8 mouse cellular contexts compared by ENCODE assay signal in the genomic region with DNA sequence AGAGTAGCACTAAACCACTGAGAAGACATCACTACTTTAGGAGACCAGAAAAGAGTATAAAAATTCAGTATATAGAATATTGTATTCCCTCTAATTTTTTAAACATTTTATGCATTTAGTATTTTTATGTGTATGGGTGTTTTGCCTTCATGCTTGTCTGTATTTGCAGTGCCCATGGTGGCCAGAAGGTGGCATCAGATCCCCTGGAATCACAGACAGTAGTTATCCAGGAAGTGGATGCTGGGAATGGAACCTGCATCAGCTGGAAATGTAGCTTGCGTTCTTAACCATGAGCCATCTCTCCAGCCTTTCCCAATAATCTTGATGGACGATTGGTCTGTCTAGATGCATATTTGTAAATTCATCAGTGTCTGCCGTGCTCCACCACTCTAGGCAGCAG. TPM values are rescaled to one million over a fixed set of nuclear protein-coding genes. Genes with fewer than 3 reads are reported as not detected.
DNase-seq lines count a peak whose midpoint lies in the region; ATAC-seq and TF ChIP-seq lines count a peak whose summit lies in the region.
"Had no signal": no experiment of that assay in that cellular context is flagged by ENCODE, and none has a peak within 500 bp of the region (broad histone marks: within the 10 kb centered on the region; RNA-seq: fewer than 3 reads in every experiment).

No protein-coding gene starts in this region.

- DNase-seq in layer of hippocampus, adult 2 months (ENCODE audit: low spot score in 2 of 2): peak in 1 of 2 experiments; percentile 45
- no peak for DNase-seq in layer of hippocampus, postnatal 36 days
- DNase-seq in Patski (ENCODE audit: low read depth, low spot score): no peak
- DNase-seq in embryo, embryonic 11.5 days (ENCODE audit: low read depth, low spot score): peak; percentile 48
- peak; percentile 55 for DNase-seq in kidney, postnatal 14 days
- DNase-seq in retina, embryonic 14.5 days (ENCODE audit: low spot score): peak; percentile 71

- no peak overlapping the region for H3K27ac ChIP-seq in layer of hippocampus, adult 2 months
- H3K27ac ChIP-seq: neural tube, embryonic 12.5 days had no signal

- H3K27me3 ChIP-seq in Patski: no peaks in the 10 kb centered on the region
- H3K27me3 ChIP-seq: neural tube, embryonic 12.5 days had no signal

- in situ Hi-C loops in Patski (cut with MboI; ENCODE audit: low pct_unique_long_range_greater_than_20kb): no loop called here

- ATAC-seq in CD4-positive, CD25-positive, alpha-beta regulatory T cell, adult 4 months: peak; percentile 70
- no peak for ATAC-seq in Patski

- CTCF ChIA-PET in Patski (lab: Charles Lee): interaction anchor here (1.1 to 1.7 kb wide), 5 partner anchors 8 to 159 kb away, joined by 3 to 5 read pairs (median 3); a partner anchor contains a TSS

- H3K4me3 ChIP-seq in layer of hippocampus, adult 2 months: no peak overlapping the region
- H3K4me3 ChIP-seq: neural tube, embryonic 12.5 days had no signal

- peak; percentile 85 for TF ChIP-seq CTCF in layer of hippocampus, adult 2 months (conservative IDR thresholded peaks at IDR 0.05)
- TF ChIP-seq CTCF in Patski (IDR thresholded peaks at IDR 0.05): peak; percentile 70

- POLR2A ChIA-PET in Patski (lab: Charles Lee): interaction anchor here (1.0 to 2.9 kb wide), 2 partner anchors 8 to 159 kb away, joined by 3 to 11 read pairs; a partner anchor contains a TSS

RNA-seq across cellular contexts. Expression of a gene that starts 8.2 kb away (rescaled TPM):
- 10 to 100 TPM; 57.1 to 57.2 TPM for total RNA-seq in layer of hippocampus, adult 2 months (2021)
- 10 to 100 TPM; 56.7 to 61.8 TPM for total RNA-seq in layer of hippocampus, postnatal 36 days (2021)
- polyA plus RNA-seq in CD4-positive, CD25-positive, alpha-beta regulatory T cell, adult 4 months (2017; shearing (Covaris generic)): 10 to 100 TPM; 37.0 to 44.2 TPM
- polyA plus RNA-seq in Patski (2021): 51.0 TPM

RNA-seq across cellular contexts. Expression of a gene that starts 8.3 kb away (rescaled TPM):
- 10 to 100 TPM; 15.6 to 18.8 TPM for total RNA-seq in layer of hippocampus, adult 2 months (2021)
- total RNA-seq in layer of hippocampus, postnatal 36 days (2021): 10 to 100 TPM; 17.8 to 19.4 TPM
- 10 to 100 TPM; 31.1 to 32.8 TPM for polyA plus RNA-seq in CD4-positive, CD25-positive, alpha-beta regulatory T cell, adult 4 months (2017; shearing (Covaris generic))
- polyA plus RNA-seq in Patski (2021): 17.9 TPM

Comparison
In these comparisons a context has a peak if more than half of its experiments do, and no peak if none do; other contexts are left out.
1. DNase-seq: peak in embryo, embryonic 11.5 days (single experiment), kidney, postnatal 14 days (single experiment) and retina, embryonic 14.5 days (single experiment); none in layer of hippocampus, postnatal 36 days (0 of 2) and Patski (single experiment).